Mouse (Mus musculus) lung, postnatal 0 days (tissue): ENCODE data around the gene Cdca4.

Experiments
- CTCF ChIP-seq: IDR thresholded peaks from 2 replicates; pipeline ENCODE4 v1.5.1; 2016; ENCODE audit warnings: antibody characterized with exemption, mild to moderate bottlenecking
- EP300 ChIP-seq: IDR thresholded peaks from 2 replicates; pipeline ENCODE4 v1.6.1; 2016; ENCODE audit warnings: antibody characterized with exemption, mild to moderate bottlenecking, control low read depth

GRCm38 (mm10) chr12:112830141-112830540 lies 918 bp upstream of the Cdca4 start:
- TF ChIP-seq EP300 (no peak), CTCF (no peak)
